Mouse (Mus musculus) C2C12 (cell line): ENCODE results near the gene Strn. TPM values are rescaled to one million over a fixed set of nuclear protein-coding genes. Genes with fewer than 3 reads are reported as not detected.

Source experiments
- H3K27me3 ChIP-seq: one replicate; pipeline ENCODE4 v1.6.1; 2011; ENCODE audit not compliant: control insufficient read depth, insufficient read depth, insufficient read length
- H3K36me3 ChIP-seq: one replicate; pipeline ENCODE4 v1.6.1; 2011; ENCODE audit not compliant: control insufficient read depth, insufficient read depth
- H3K4me3 ChIP-seq: one replicate; pipeline ENCODE4 v1.5.1; 2011; ENCODE audit warnings: mild to moderate bottlenecking, control low read depth; ENCODE audit not compliant: poor library complexity, insufficient read depth, severe bottlenecking
- H3K79me2 ChIP-seq: one replicate; pipeline ENCODE4 v1.6.1; 2011; ENCODE audit not compliant: control insufficient read depth, insufficient read depth
- H3K79me3 ChIP-seq: one replicate; pipeline ENCODE4 v1.6.1; 2011; ENCODE audit warnings: low read depth, control low read depth
- H3ac ChIP-seq: one replicate; pipeline ENCODE3; 2011; ENCODE audit warnings: low read depth; ENCODE audit not compliant: control insufficient read depth, insufficient read length
- CEBPB ChIP-seq: IDR thresholded peaks from one replicate; pipeline ENCODE4 v1.6.1; 2011; ENCODE audit warnings: low read depth, mild to moderate bottlenecking, control low read depth, moderate library complexity
- CTCF ChIP-seq: IDR thresholded peaks from one replicate; pipeline ENCODE4 v1.5.1; 2011; ENCODE audit not compliant: control insufficient read depth, insufficient read depth, insufficient read length
- FOSL1 ChIP-seq: IDR thresholded peaks from one replicate; pipeline ENCODE4 v1.8.0; 2011; ENCODE audit warnings: mild to moderate bottlenecking, low read length; ENCODE audit not compliant: poor library complexity, insufficient read depth, severe bottlenecking
- MAX ChIP-seq: IDR thresholded peaks from one replicate; pipeline ENCODE4 v1.6.1; 2011; ENCODE audit warnings: mild to moderate bottlenecking, control low read depth
- MYOD1 ChIP-seq: IDR thresholded peaks from one replicate; pipeline ENCODE4 v1.6.1; 2011; ENCODE audit warnings: low read depth; ENCODE audit not compliant: control insufficient read depth, insufficient read length
- MYOG ChIP-seq: IDR thresholded peaks from one replicate; pipeline ENCODE4 v1.6.1; 2011; ENCODE audit not compliant: control insufficient read depth, insufficient read length; ENCODE audit errors: extremely low read depth
- USF1 ChIP-seq: IDR thresholded peaks from one replicate; pipeline ENCODE4 v1.6.1; 2011; ENCODE audit warnings: low read depth, mild to moderate bottlenecking, control low read depth, moderate library complexity
- polyA plus RNA-seq: library from polyadenylated mRNA; unstranded; fragments of >200 nt; fragmentation: generic; extraction: Trizol; gene quantifications from one replicate; pipeline ENCODE4 v1.2.1, GENCODE M21; 2012; ENCODE audit warnings: missing spikeins

Gene Strn
- polyA plus RNA-seq, 1 experiment = 4.6 TPM

- H3K27me3 ChIP-seq = no peaks in the 10 kb centered on the region
- H3K79me2 ChIP-seq = no peaks in the 10 kb centered on the region
- H3K79me3 ChIP-seq = no peaks in the 10 kb centered on the region
- H3ac ChIP-seq = no peak overlapping the region
- TF ChIP-seq CTCF = no peak
- TF ChIP-seq MYOG = no peak
- TF ChIP-seq MYOD1 = no peak
- no peak for TF ChIP-seq USF1
- TF ChIP-seq MAX = no peak
- no peak overlapping the region for H3K4me3 ChIP-seq
- no peaks in the 10 kb centered on the region for H3K36me3 ChIP-seq
Observed at GRCm38 (mm10) chr17:78603872-78604271, 133.1 kb downstream of the Strn start.

DNA sequence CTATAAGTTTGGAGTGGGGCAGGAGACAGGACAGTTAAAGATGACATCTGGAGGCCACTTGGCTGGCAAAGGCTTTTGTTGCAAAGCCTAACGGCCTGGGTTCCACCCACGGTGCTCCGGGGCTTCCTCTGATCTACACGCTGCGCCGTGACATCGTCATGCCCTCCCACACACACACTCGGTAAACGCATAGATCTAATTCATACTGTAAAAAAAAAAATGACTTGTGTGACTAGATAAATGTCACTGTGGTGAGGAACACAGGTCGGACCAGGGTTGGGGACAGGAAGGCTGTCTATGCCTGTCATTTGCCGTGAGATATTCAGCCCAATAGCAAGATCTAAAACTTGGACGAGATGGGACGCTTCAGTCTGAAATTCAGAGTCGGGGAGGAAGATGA is 134.7 kb downstream of the Strn start:
- TF ChIP-seq MYOG (no peak), MAX (no peak), USF1 (no peak), MYOD1 (no peak), FOSL1 (no peak), CTCF (no peak), CEBPB (no peak)
- Histone ChIP-seq H3K27me3 (no peaks in the 10 kb centered on the region), H3ac (no peak overlapping the region), H3K4me3 (no peak overlapping the region), H3K36me3 (no peaks in the 10 kb centered on the region), H3K79me3 (no peaks in the 10 kb centered on the region), H3K79me2 (no peaks in the 10 kb centered on the region)

DNA sequence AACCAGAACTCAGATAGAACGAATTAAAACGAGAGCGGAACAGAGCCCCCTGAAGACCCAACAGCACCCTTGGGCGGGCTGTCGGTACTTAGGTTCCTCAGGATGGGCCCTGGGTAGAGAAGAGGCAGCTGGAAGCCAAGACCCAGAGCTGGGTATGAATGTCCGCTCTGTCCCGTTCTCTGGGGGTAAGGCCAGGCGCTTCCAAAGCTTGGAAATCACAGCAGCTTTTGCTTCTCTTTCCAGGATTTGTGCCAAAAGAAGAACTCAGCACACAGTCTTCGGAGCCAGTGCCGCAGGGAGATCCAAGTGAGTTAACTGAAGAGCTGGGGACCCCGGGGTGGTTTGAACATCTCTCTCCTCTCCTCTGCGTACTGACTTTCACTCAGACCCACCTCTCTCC is 135.4 kb downstream of the Strn start:
- no peaks in the 10 kb centered on the region for H3K79me2 ChIP-seq
- no peak overlapping the region for H3ac ChIP-seq
- no peak overlapping the region for H3K4me3 ChIP-seq
- no peak for TF ChIP-seq FOSL1
- TF ChIP-seq USF1 = no peak
- no peak for TF ChIP-seq MAX
- no peak for TF ChIP-seq CEBPB
- no peak for TF ChIP-seq MYOD1
- no peak for TF ChIP-seq MYOG
- no peak for TF ChIP-seq CTCF
- no peaks in the 10 kb centered on the region for H3K36me3 ChIP-seq
- H3K27me3 ChIP-seq = no peaks in the 10 kb centered on the region
- no peaks in the 10 kb centered on the region for H3K79me3 ChIP-seq

DNA sequence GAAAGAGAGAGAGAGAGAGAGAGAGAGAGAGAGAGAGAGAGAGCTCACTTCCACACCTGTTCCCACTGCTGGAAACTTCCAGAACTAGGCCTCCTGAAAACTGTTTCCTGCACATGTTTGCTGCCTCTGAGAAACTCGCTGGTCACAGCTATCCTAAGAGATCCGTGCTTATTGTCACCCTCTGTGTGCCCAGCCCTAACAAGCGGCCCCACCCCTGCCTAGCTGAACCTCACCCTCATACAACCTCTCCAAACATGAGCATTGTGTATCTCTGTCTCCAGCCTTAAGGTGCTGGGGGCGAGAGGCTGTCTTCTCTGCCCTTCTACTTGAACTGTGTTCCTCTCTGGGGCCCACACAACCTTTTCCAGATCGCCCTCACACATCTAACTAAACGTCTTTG is 136.0 kb downstream of the Strn start:
- Histone ChIP-seq H3K36me3 (no peaks in the 10 kb centered on the region), H3ac (no peak overlapping the region), H3K4me3 (no peak overlapping the region), H3K79me2 (no peaks in the 10 kb centered on the region), H3K27me3 (no peaks in the 10 kb centered on the region), H3K79me3 (no peaks in the 10 kb centered on the region)
- TF ChIP-seq CEBPB (no peak), FOSL1 (no peak), MYOD1 (no peak), MAX (no peak), MYOG (no peak), USF1 (no peak), CTCF (no peak)

Other genes with a start within 250 kb of the Strn start
- not detected for gene Vit, start 229.1 kb downstream of the Strn start, polyA plus RNA-seq
- 11.7 TPM for gene Heatr5b, start 98.2 kb upstream of the Strn start, polyA plus RNA-seq
- 14.5 TPM for gene Gpatch11, start 98.4 kb upstream of the Strn start, polyA plus RNA-seq
- 2.4 TPM for gene Eif2ak2, start 145.4 kb upstream of the Strn start, polyA plus RNA-seq
- gene Sult6b1, start 169.8 kb upstream of the Strn start, polyA plus RNA-seq = 0.04 TPM
- 25.6 TPM for gene Cebpzos, start 179.3 kb upstream of the Strn start, polyA plus RNA-seq
- 11.3 TPM for gene Cebpz, start 199.9 kb upstream of the Strn start, polyA plus RNA-seq
- 13.0 TPM for gene Ndufaf7, start 199.9 kb upstream of the Strn start, polyA plus RNA-seq